Mouse (Mus musculus) ovary, postnatal 36 days (tissue): ENCODE results near the gene Vapa.

Experiments used
- DNase-seq: peaks from one replicate; pipeline ENCODE4 v3.0.0; 2022; ENCODE audit warnings: low spot score, mixed read lengths

The Vapa gene

GRCm38 (mm10) chr17:65625563-65625962, 12.2 kb upstream of the Vapa start:
- DNase-seq = no peak

- no peak for DNase-seq
These were observed 9.8 kb upstream of the Vapa start for GRCm38 (mm10) chr17:65623130-65623529.

DNA sequence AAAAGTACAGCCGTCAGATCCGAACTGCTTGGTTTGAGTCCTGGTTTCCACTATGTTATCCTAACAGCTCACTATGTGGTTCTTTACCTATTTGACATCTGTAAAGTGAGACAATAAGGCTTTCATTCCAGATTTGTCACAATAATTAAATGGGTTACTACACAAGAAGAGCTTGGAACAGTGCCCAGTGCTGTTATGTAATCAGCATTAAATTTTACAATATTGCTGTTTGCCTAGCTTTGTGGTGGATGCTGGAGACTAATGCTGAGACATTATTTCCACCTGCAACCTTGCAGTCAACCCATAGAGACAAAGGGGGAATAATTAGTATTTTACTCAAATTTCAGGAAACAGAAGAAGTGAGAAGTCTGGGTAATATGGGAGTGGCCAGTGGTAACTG, 5.1 kb upstream of the Vapa start:
- DNase-seq = no peak

- DNase-seq = no peak
These were observed 2.3 kb upstream of the Vapa start for GRCm38 (mm10) chr17:65615678-65616077.

DNA sequence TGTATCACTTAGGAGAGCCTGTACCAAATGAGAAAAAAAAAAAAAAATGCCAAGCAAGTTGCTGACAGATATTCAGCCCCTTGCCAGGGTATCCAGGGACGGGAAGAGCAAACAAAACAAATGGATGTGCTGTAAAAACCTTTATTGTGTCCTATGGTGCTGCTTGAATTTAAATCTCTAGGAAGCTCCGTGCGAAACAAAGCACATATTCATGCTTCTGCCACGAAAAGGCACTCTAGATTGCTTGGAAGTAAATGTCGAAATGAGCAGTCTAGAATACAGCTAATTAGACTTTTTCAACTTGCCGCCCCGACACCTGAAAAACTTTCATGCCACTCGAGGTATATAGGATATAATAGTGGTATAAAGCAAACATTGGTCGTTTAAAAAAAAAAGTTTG, 1.1 kb upstream of the Vapa start:
- DNase-seq = no peak

DNA sequence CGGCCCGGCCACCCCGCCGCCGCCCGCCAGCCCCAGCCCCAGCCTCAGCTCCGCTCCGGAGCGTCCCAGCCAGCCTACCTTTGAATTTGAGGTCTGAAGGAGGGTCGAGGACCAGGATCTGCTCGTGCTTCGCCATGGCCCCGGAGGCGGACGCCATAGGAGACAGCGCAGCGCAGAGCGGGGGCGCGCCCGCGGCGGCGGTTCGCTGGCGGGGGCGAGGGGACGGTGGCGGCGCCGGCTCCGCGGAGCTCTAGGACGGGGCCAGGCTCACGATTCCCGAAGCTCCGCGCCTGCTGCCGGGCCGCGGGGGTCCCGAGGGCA, 253 bp downstream of the Vapa start:
- no peak for DNase-seq

DNA sequence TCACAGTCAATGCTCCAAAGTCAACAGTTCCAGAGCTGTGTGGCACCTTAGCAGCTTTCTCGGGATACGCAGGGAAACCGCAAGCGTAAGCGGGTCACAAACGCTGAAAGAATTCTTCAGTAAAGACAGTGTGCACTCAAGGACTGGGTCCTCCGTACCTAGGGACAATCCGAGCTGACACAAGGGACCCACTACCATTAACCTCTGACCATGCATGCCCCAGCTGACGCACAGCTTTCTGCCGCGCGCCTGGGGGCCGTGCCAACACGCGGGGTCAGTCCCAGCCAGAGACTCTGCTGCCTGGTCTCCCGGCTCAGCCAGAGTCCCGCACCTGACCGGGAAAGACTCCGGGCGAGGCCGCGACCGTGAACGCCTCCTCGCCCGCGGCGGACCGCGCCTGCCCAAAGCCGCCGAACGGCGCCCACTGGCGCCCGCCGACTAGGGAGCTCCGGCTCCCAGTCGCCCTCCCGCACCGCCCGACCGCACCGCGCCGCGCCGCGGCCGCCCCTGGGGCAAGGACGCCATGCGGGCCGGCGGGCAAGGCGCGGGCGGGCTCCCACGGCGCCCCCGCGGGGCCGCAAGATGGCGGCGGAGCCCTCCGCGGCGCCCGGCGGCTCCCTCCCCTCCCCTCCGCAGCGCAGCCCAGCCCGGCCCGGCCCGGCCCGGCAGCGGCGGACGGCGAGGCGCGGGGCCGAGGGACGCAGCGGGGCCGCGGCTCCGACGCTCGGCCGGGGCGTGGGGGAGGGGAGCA, 789 bp downstream of the Vapa start:
- peak; percentile 59 for DNase-seq

DNA sequence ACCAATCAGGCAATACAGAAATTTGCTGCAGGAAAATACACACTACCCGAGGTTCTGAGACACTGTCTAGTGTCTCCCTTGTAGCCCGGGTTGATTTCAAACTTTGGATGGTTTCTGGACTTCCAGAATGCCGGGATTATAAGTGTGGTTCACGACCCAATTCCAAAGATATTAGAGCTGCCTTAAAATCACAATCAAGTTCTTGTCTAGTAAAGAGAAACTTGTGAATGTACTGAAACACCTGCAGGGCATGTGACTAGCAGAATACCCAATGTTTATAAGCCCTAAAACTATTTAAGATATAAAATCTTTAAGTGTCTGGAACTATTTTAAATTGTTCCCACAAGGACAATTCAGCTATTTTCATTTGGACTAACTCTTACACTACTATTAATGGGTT, 1.6 kb downstream of the Vapa start:
- DNase-seq = no peak

DNA sequence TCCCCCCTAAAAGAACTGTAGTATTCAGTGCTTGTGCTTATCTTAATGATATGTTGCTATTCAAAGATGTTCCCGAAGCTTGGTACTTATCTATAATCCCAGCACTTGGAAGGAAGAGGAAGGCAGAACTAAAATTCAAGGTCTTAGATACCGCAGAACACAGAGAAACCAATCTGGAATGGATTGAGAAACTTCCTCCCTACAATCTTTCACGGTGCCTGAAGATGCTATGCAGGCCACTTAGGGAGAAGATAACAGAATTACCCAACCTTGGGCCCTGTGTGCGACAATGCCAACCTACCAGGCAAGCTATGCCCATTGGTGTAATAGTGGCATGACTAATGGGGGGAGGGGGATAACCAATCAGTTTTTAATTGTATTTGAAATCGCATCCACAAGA, 4.6 kb downstream of the Vapa start:
- DNase-seq = no peak

DNA sequence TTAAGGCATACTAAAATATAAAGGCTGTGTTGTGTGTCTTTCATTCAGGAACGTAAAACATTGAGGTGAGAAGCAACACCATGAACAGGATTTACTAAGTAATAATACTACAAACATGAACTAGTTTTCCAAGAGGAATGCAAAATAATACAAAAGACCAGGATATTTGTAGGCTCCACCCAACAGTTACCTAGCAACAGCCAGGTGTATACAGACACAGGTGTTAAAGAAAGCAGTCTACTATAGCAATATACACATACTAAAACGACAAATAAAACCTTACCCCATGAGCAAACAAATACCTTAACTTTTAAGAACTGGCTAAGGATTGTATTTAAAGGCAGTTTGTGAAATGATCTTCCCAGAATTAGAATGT, 5.1 kb downstream of the Vapa start:
- no peak for DNase-seq

- DNase-seq = no peak
These were observed 5.6 kb downstream of the Vapa start for GRCm38 (mm10) chr17:65607574-65608311.

DNA sequence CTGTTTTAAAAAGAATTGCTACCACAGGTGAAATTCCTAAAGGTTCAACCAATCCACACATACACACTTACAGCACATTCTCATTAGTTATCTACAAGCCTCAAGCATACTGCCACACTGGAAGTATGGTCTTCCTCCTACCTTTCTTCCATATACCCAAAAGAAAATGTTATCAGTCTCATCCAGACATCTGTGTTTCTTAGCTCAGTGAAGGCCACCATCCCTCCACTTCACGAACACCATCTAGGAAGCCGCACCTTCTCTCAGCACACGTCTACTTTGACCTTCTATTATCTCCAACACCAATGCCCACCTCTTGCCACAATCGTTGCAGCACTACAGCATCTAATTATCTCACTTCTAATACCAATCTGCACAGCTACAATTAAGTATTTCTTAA, 7.3 kb downstream of the Vapa start:
- no peak for DNase-seq

DNA sequence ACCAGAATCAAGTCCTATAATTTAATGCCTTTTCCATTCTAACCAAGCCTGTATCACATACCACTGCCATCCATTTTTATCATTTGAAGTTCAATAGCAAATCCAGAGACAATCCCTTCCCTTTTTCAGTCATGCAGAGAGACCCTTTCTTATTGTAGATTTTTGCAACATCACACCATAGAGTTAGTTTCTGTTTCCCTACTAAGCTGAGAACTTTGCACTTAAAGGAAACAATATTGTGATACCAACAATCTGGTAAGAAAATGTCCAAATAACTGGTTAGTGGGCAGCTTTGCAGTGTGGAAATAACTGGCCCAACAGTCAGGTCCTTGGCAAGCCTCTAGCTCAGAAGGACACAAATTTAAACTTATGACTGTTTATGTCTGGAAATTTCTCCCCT, 8.5 kb downstream of the Vapa start:
- no peak for DNase-seq

- no peak for DNase-seq
These were observed 9.0 kb downstream of the Vapa start for GRCm38 (mm10) chr17:65604315-65604714.

GRCm38 (mm10) chr17:65597857-65598486, 15.4 kb downstream of the Vapa start:
- DNase-seq = no peak

DNA sequence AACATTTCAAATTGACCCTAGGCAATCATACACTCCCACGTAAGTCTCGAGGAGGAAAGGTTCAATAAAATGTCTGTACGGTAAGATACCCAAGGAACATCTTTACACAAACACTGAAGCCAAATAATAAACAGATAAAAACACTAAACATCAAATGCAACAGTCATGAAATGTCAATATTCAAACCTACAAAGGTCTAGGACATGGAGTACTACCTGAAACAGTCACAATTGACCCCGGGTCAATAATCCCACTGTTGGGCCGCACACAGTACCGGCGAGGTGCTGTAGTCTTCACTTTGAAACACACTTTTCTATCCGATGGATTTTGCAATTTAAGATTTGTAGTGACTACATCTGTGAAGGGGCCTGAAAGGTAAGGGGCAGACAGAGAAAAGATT, 18.7 kb downstream of the Vapa start:
- DNase-seq = no peak

GRCm38 (mm10) chr17:65586892-65587291, 26.5 kb downstream of the Vapa start:
- no peak for DNase-seq

DNA sequence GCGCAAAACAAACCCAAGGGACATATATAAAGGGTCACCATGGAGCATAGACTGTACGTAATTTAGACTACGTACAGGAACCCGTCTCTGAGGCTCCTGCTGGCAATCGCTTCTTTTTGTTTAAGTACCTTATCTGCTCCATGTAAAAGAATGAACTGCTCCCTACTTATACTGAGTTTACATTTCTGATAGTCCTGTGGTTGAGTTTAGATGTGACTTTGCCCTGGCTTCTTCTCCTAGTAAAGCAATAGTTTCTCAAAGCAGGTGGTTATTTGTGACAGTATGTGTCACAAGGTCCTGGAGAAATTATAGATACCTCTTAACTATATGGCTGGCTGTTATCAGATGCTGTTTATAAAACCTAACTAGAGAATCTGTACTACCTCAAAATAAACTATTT, 31.9 kb downstream of the Vapa start:
- DNase-seq = no peak

DNA sequence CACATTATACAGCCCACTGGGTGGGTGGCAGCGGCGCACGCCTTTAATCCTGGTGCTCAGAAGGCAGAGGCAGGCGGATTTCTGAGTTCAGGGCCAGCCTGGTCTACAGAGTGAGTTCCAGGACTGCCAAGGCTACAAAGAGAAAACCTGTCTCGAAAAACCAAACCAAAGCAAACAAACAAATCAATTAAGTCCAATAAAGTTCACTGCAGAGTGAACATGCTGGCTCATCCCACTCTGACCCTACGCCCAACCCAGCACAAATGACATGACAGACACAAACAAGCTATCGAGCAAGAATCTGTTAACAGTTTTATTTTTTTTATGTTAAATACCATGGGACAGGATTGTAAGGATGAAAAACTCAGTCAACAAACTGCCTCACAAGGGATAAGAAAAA, 33.6 kb downstream of the Vapa start:
- DNase-seq = no peak

DNA sequence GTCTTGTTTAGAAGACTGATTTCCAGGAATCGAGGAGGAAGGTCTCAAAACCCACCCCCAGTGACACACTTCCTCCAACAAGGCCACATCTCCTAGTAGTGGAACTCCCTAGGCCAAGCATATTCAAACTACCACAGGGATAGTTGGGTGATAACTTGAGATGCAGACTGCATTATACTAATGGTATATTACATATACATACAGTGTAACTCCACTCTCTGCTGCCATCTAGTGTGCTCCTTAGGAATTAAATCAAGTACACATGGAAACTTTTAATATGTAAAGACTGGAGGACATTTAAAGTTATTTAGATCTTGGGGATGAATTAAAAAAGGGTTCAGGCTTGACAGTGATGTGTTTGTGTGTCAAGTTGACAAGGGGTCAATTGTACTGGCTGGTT, 38.0 kb downstream of the Vapa start:
- no peak for DNase-seq

DNA sequence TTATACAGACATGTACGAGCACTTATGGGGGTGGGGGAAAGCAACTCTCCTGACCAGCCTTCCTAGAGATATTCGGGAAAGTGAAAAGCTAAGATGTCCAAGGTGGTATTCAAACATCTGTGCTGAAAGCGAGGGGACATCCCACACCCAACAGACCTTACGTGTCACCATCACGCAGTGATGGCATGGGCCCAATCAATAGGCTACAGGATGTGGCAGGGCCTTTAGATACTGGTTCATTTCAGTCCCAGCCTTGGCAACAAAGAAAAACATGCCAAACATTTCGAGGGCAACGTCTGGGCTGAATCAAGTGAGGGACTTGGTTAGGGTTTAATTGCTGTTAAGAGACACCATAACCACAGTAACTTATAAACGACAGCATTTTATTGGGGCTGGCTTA, 38.5 kb downstream of the Vapa start:
- DNase-seq = no peak

GRCm38 (mm10) chr17:65571866-65572265, 41.5 kb downstream of the Vapa start:
- no peak for DNase-seq

- peak; percentile 44 for DNase-seq
These were observed 41.9 kb downstream of the Vapa start for GRCm38 (mm10) chr17:65571466-65571865.

GRCm38 (mm10) chr17:65564189-65564588, 49.2 kb downstream of the Vapa start:
- no peak for DNase-seq
